Mouse (Mus musculus) limb, embryonic 14.5 days (tissue): ENCODE results near the gene Slc44a3. TPM values are rescaled to one million over a fixed set of nuclear protein-coding genes. Genes with fewer than 3 reads are reported as not detected.

Experiments
- ATAC-seq: fragments of 200-750 bp; cut with Nextera tagmentation; 2 replicates; pipeline ENCODE4 v1.8.0; 2017; ENCODE audit warnings: low read depth, moderate number of reproducible peaks, moderate TSS enrichment; ENCODE audit not compliant: low FRiP score
- DNase-seq: peaks from one replicate; pipeline ENCODE4 v3.0.0-alpha.2; 2015; ENCODE audit warnings: low spot score
- H3K27ac ChIP-seq: fragments of 300-500 bp; sonication (generic); replicated peaks from 2 replicates; pipeline ENCODE4 v1.5.1; 2014; ENCODE audit warnings: low read depth, mild to moderate bottlenecking, low read length, moderate library complexity, mixed read lengths
- H3K27me3 ChIP-seq: fragments of 300-500 bp; sonication (generic); 2 replicates; pipeline ENCODE4 v1.6.1; 2014; ENCODE audit warnings: low read length, mixed read lengths; ENCODE audit not compliant: control insufficient read depth, insufficient read depth
- H3K36me3 ChIP-seq: fragments of 300-500 bp; sonication (generic); 2 replicates; pipeline ENCODE4 v1.6.1; 2014; ENCODE audit warnings: mild to moderate bottlenecking, low read length, moderate library complexity, mixed read lengths; ENCODE audit not compliant: control insufficient read depth, insufficient read depth
- H3K4me1 ChIP-seq: fragments of 300-500 bp; sonication (generic); 2 replicates; pipeline ENCODE4 v1.6.1; 2014; ENCODE audit warnings: antibody characterized with exemption, low read length, mixed read lengths; ENCODE audit not compliant: control insufficient read depth, insufficient read depth
- H3K4me2 ChIP-seq: fragments of 300-500 bp; sonication (generic); replicated peaks from 2 replicates; pipeline ENCODE4 v1.6.1; 2014; ENCODE audit warnings: low read depth, mild to moderate bottlenecking, low read length, moderate library complexity; ENCODE audit not compliant: severe bottlenecking
- H3K4me3 ChIP-seq: fragments of 300-500 bp; sonication (generic); replicated peaks from 2 replicates; pipeline ENCODE4 v1.5.1; 2014; ENCODE audit warnings: low read length
- H3K9ac ChIP-seq: fragments of 300-500 bp; sonication (generic); 2 replicates; pipeline ENCODE4 v1.6.1; 2014; ENCODE audit warnings: mild to moderate bottlenecking, low read depth, low read length, moderate library complexity; ENCODE audit not compliant: severe bottlenecking
- H3K9me3 ChIP-seq: fragments of 300-500 bp; sonication (generic); 2 replicates; pipeline ENCODE4 v1.6.1; 2016; ENCODE audit warnings: low read length; ENCODE audit not compliant: control insufficient read depth
- POLR2A ChIP-seq: fragments of 200-500 bp; IDR thresholded peaks from 2 replicates; pipeline ENCODE4 v1.8.0; 2012; ENCODE audit warnings: inconsistent platforms, mild to moderate bottlenecking, moderate library complexity, borderline replicate concordance; ENCODE audit not compliant: insufficient read depth, insufficient read length; ENCODE audit errors: extremely low read depth
- WGBS: fragments of 180-500 bp; shearing (Covaris S2); extraction: QIAGEN DNeasy Blood & Tissue Kit; methylation state at CpG from one replicate; pipeline ENCODE4 v1.1.7; 2014; 5-methylcytosine and 5-hydroxymethylcytosine counted together
- polyA plus RNA-seq, 2 experiments: library from polyadenylated mRNA; depleted of rRNA in 1 of 2; stranded (reverse) in 1 of 2; unstranded in 1 of 2; fragments of >200 nt; fragmentation: Nextera tagmentation in 1 of 2; extraction: Ambion mirVana in 1 of 2; gene quantifications; 2 replicates each; pipeline versions ENCODE4 v1.2.1 to v1.2.3; 2012 to 2014

Slc44a3 gene
- polyA plus RNA-seq, 2 experiments: 0.91 to 1.7 TPM

- Histone ChIP-seq H3K4me1 (peaks cover 6% of the 10 kb centered on the region; the same call in 1 of the 2 replicates), H3K36me3 (no peaks in the 10 kb centered on the region), H3K4me2 (peak overlapping the region; percentile 16; the same call in 1 of the 2 replicates), H3K9me3 (no peaks in the 10 kb centered on the region), H3K27me3 (no peaks in the 10 kb centered on the region), H3K4me3 (no peak overlapping the region), H3K9ac (no peak overlapping the region), H3K27ac (no peak overlapping the region)
- peak; percentile 27 for DNase-seq
- 62% methylated on average over 14 of the region's 14 CpGs for WGBS
- peak; percentile 53; the same call in 1 of the 2 replicates for ATAC-seq
- TF ChIP-seq POLR2A: no peak
Observed at GRCm38 (mm10) chr3:121553294-121553693, 21.1 kb upstream of the Slc44a3 start.

- Histone ChIP-seq H3K27ac (no peak overlapping the region), H3K36me3 (no peaks in the 10 kb centered on the region), H3K4me3 (no peak overlapping the region), H3K4me1 (peaks cover 6% of the 10 kb centered on the region; the same call in 1 of the 2 replicates), H3K9me3 (no peaks in the 10 kb centered on the region), H3K27me3 (no peaks in the 10 kb centered on the region), H3K9ac (no peak overlapping the region), H3K4me2 (peak overlapping the region; percentile 16; the same call in 1 of the 2 replicates)
- no peak for DNase-seq
- no peak for ATAC-seq
- no peak for TF ChIP-seq POLR2A
- WGBS: 43% methylated on average over 11 of the region's 11 CpGs
Observed at GRCm38 (mm10) chr3:121552723-121553122, 20.5 kb upstream of the Slc44a3 start.

- Histone ChIP-seq H3K4me2 (no peak overlapping the region), H3K27me3 (no peaks in the 10 kb centered on the region), H3K9ac (no peak overlapping the region), H3K36me3 (no peaks in the 10 kb centered on the region), H3K4me3 (no peak overlapping the region), H3K4me1 (peaks cover 6% of the 10 kb centered on the region; the same call in 1 of the 2 replicates), H3K9me3 (no peaks in the 10 kb centered on the region), H3K27ac (no peak overlapping the region)
- DNase-seq: peak; percentile 52
- no peak for ATAC-seq
- no peak for TF ChIP-seq POLR2A
- WGBS: 3% methylated on average over 1 of the region's 1 CpGs
Observed at GRCm38 (mm10) chr3:121550370-121550769, 18.2 kb upstream of the Slc44a3 start.

GRCm38 (mm10) chr3:121547851-121548624 is 15.8 kb upstream of the Slc44a3 start:
- 57% methylated on average over 15 of the region's 15 CpGs for WGBS
- DNase-seq: no peak
- H3K4me1 ChIP-seq: peaks cover 6% of the 10 kb centered on the region; the same call in 1 of the 2 replicates
- no peak overlapping the region for H3K4me2 ChIP-seq
- no peaks in the 10 kb centered on the region for H3K36me3 ChIP-seq
- no peak overlapping the region for H3K27ac ChIP-seq
- no peak for ATAC-seq
- H3K9ac ChIP-seq: no peak overlapping the region
- H3K9me3 ChIP-seq: no peaks in the 10 kb centered on the region
- H3K27me3 ChIP-seq: no peaks in the 10 kb centered on the region
- H3K4me3 ChIP-seq: no peak overlapping the region
- no peak for TF ChIP-seq POLR2A

GRCm38 (mm10) chr3:121540621-121541020 is 8.4 kb upstream of the Slc44a3 start:
- 62% methylated on average over 5 of the region's 5 CpGs for WGBS
- Histone ChIP-seq H3K27me3 (no peaks in the 10 kb centered on the region), H3K4me2 (no peak overlapping the region), H3K9ac (no peak overlapping the region), H3K4me1 (no peaks in the 10 kb centered on the region), H3K4me3 (no peak overlapping the region), H3K27ac (no peak overlapping the region), H3K9me3 (no peaks in the 10 kb centered on the region), H3K36me3 (no peaks in the 10 kb centered on the region)
- no peak for ATAC-seq
- TF ChIP-seq POLR2A: no peak
- no peak for DNase-seq
